Mouse (Mus musculus) adrenal gland (tissue): ENCODE results near the gene Pet100.

Source experiments
- intact Hi-C: fragments of 180-260 bp; cut with DNase I; formaldehyde crosslinking; loops from one replicate; pipeline ENCODE4 v1.15.1; 2025

Gene Pet100

GRCm38 (mm10) chr8:3622119-3622518 is 771 bp downstream of the Pet100 start:
- intact Hi-C loops = no loop called here

- intact Hi-C loops = loop anchor here (5.0 kb wide), 1 partner anchor 47 kb away; the partner anchor contains the start of gene Fcor
Observed at GRCm38 (mm10) chr8:3625445-3625844, 4.1 kb downstream of the Pet100 start, which contains the start of gene Pcp2. Gene Pcp2, minus strand, starts transcription at chr8:3625545.

GRCm38 (mm10) chr8:3626971-3627370 is 5.6 kb downstream of the Pet100 start:
- intact Hi-C loops = loop anchor here (5.0 kb wide), 1 partner anchor 45 kb away; the partner anchor contains the start of gene Fcor

GRCm38 (mm10) chr8:3628014-3628413 is 6.7 kb downstream of the Pet100 start:
- intact Hi-C loops = loop anchor here (5.0 kb wide), 1 partner anchor 44 kb away; the partner anchor contains the start of gene Fcor

- intact Hi-C loops = no loop called here
Observed at GRCm38 (mm10) chr8:3630647-3631477, 9.5 kb downstream of the Pet100 start, which contains the start of gene Stxbp2. Gene Stxbp2, plus strand, starts transcription at chr8:3630955.

GRCm38 (mm10) chr8:3631478-3631875 is 10.1 kb downstream of the Pet100 start:
- intact Hi-C loops = no loop called here

GRCm38 (mm10) chr8:3645804-3646203 is 24.5 kb downstream of the Pet100 start:
- intact Hi-C loops = no loop called here

GRCm38 (mm10) chr8:3646824-3647531 is 25.6 kb downstream of the Pet100 start:
- intact Hi-C loops = no loop called here

- intact Hi-C loops = no loop called here
Observed at GRCm38 (mm10) chr8:3647561-3647960, 26.2 kb downstream of the Pet100 start.

- intact Hi-C loops = no loop called here
Observed at GRCm38 (mm10) chr8:3648268-3648667, 26.9 kb downstream of the Pet100 start.

GRCm38 (mm10) chr8:3648990-3649389 is 27.6 kb downstream of the Pet100 start:
- intact Hi-C loops = no loop called here

GRCm38 (mm10) chr8:3652845-3653244 is 31.5 kb downstream of the Pet100 start:
- intact Hi-C loops = no loop called here

- intact Hi-C loops = no loop called here
Observed at GRCm38 (mm10) chr8:3654726-3655508, 33.6 kb downstream of the Pet100 start.

- intact Hi-C loops = no loop called here
Observed at GRCm38 (mm10) chr8:3655526-3655925, 34.2 kb downstream of the Pet100 start, which contains the start of gene Retn. Gene Retn, plus strand, starts transcription at chr8:3655770.

GRCm38 (mm10) chr8:3656725-3657381 is 35.5 kb downstream of the Pet100 start:
- intact Hi-C loops = no loop called here

GRCm38 (mm10) chr8:3660889-3661288 is 39.5 kb downstream of the Pet100 start:
- intact Hi-C loops = no loop called here

- intact Hi-C loops = no loop called here
Observed at GRCm38 (mm10) chr8:3664405-3664804, 43.1 kb downstream of the Pet100 start.

- intact Hi-C loops = no loop called here
Observed at GRCm38 (mm10) chr8:3665507-3665906, 44.2 kb downstream of the Pet100 start, which contains the start of gene Mcemp1. Gene Mcemp1, plus strand, starts transcription at chr8:3665754.

GRCm38 (mm10) chr8:3670388-3670787 is 49.0 kb downstream of the Pet100 start:
- intact Hi-C loops = loop anchor here (5.0 to 10.0 kb wide), 2 partner anchors 43 to 506 kb away; partner anchors contain the start of gene Pcp2

GRCm38 (mm10) chr8:3671980-3672491 is 50.7 kb downstream of the Pet100 start, which contains the start of gene Fcor:
Gene Fcor, minus strand, starts transcription at chr8:3672362.
- intact Hi-C loops = loop anchor here (1.0 to 10.0 kb wide), 3 partner anchors 45 to 507 kb away; partner anchors contain the start of gene Pcp2
